Mouse (Mus musculus) MEL (cell line): Measurements from ENCODE around the gene Gm3404.
"Not testable (repeated sequence)": the region's sequence is repeated elsewhere in the genome, so short reads cannot be mapped to it uniquely, and the experiment has no call there.

Source experiments
- BHLHE40 ChIP-seq: IDR thresholded peaks from 2 replicates; pipeline ENCODE4 v1.6.1; 2012; ENCODE audit warnings: low read depth, mild to moderate bottlenecking, inconsistent platforms, low read length, improper control_type of control experiment, borderline replicate concordance
- CTCF ChIP-seq, 3 experiments: IDR thresholded peaks in 2 of 3; conservative IDR thresholded peaks in 1 of 3; 2 replicates each; pipeline ENCODE4 v1.5.1; 2011 to 2012; ENCODE audit warnings: low read length in 3 of 3, low read depth in 2 of 3, mild to moderate bottlenecking in 2 of 3, improper control_type of control experiment in 1 of 3, inconsistent platforms in 1 of 3, mixed read lengths in 1 of 3, moderate library complexity in 1 of 3; ENCODE audit not compliant: control insufficient read depth in 1 of 3, insufficient read depth in 1 of 3, poor library complexity in 1 of 3, severe bottlenecking in 1 of 3
- EP300 ChIP-seq, 2 experiments: IDR thresholded peaks; 2 replicates each; pipeline ENCODE4 v1.6.1; 2011; ENCODE audit warnings: improper control_type of control experiment in 2 of 2, low read length in 2 of 2, low read depth in 1 of 2, mild to moderate bottlenecking in 1 of 2
- HCFC1 ChIP-seq: IDR thresholded peaks from 2 replicates; pipeline ENCODE4 v1.6.1; 2012; ENCODE audit warnings: low read depth, mild to moderate bottlenecking, inconsistent platforms, low read length, improper control_type of control experiment, moderate library complexity
- JUND ChIP-seq: IDR thresholded peaks from 2 replicates; pipeline ENCODE4 v1.6.1; 2011; ENCODE audit warnings: low read depth, mild to moderate bottlenecking, improper control_type of control experiment, low read length
- MEF2A ChIP-seq: IDR thresholded peaks from 2 replicates; pipeline ENCODE4 v1.6.1; 2014; ENCODE audit warnings: low read depth, mild to moderate bottlenecking, inconsistent platforms, low read length, improper control_type of control experiment; ENCODE audit not compliant: poor library complexity, insufficient replicate concordance, severe bottlenecking; ENCODE audit errors: extremely low read depth
- NELFE ChIP-seq: IDR thresholded peaks from 2 replicates; pipeline ENCODE4 v1.6.1; 2011; ENCODE audit warnings: low read depth, low read length, improper control_type of control experiment
- POLR2A ChIP-seq, 2 experiments: IDR thresholded peaks; 2 replicates each; pipeline ENCODE4 v1.6.1; 2011 to 2012; ENCODE audit warnings: low read length in 2 of 2, mild to moderate bottlenecking in 2 of 2, control low read depth in 1 of 2, improper control_type of control experiment in 1 of 2, low read depth in 1 of 2, moderate library complexity in 1 of 2; ENCODE audit not compliant: control insufficient read depth in 1 of 2, insufficient read depth in 1 of 2, poor library complexity in 1 of 2
- SMC3 ChIP-seq: IDR thresholded peaks from 2 replicates; pipeline ENCODE4 v1.6.1; 2011; ENCODE audit warnings: low read depth, low read length, improper control_type of control experiment
- TBP ChIP-seq: IDR thresholded peaks from 2 replicates; pipeline ENCODE4 v1.8.0; 2011; ENCODE audit warnings: low read depth, low read length, improper control_type of control experiment
- TCF12 ChIP-seq: IDR thresholded peaks from 2 replicates; pipeline ENCODE4 v1.6.1; 2014; ENCODE audit warnings: low read depth, mild to moderate bottlenecking, inconsistent platforms, low read length, improper control_type of control experiment, moderate library complexity
- USF1 ChIP-seq: IDR thresholded peaks from 2 replicates; pipeline ENCODE4 v1.6.1; 2014; ENCODE audit warnings: low read depth, mild to moderate bottlenecking, inconsistent platforms, low read length, improper control_type of control experiment, moderate library complexity
- ZC3H11A ChIP-seq: IDR thresholded peaks from 2 replicates; pipeline ENCODE4 v1.6.1; 2012; ENCODE audit warnings: low read depth, mild to moderate bottlenecking, inconsistent platforms, low read length, improper control_type of control experiment

GRCm38 (mm10) chr5:146481665-146482064 lies 43.9 kb upstream of the Gm3404 start, which contains the start of gene Gm6408:
- not testable (repeated sequence) for TF ChIP-seq CTCF (IDR thresholded peaks at IDR 0.05 in 2 of 3, conservative IDR thresholded peaks at IDR 0.05 in 1 of 3; ENCODE audit: control insufficient read depth in 1 of 3, insufficient read depth in 1 of 3, low read depth in 2 of 3, low read length in 3 of 3, poor library complexity in 1 of 3, severe bottlenecking in 1 of 3); POLR2A (IDR thresholded peaks at IDR 0.05; ENCODE audit: control insufficient read depth in 1 of 2, insufficient read depth in 1 of 2, low read depth in 1 of 2, low read length in 2 of 2, poor library complexity in 1 of 2); TBP; EP300 (IDR thresholded peaks at IDR 0.05; ENCODE audit: low read depth in 1 of 2, low read length in 2 of 2); JUND; MEF2A; SMC3; TCF12; USF1; NELFE; BHLHE40; HCFC1; ZC3H11A
